Mouse (Mus musculus): ENCODE results near the gene Asdurf. TPM values are rescaled to one million over a fixed set of nuclear protein-coding genes. Genes with fewer than 3 reads are reported as not detected.
"Not testable (repeated sequence)": the region's sequence is repeated elsewhere in the genome, so short reads cannot be mapped to it uniquely, and the experiment has no call there.

The Asdurf gene
- polyA plus RNA-seq (2015; fragmentation: Nextera tagmentation; extraction: Ambion mirVana): 2.2 and 25.1 TPM in 2 replicates

- Histone ChIP-seq H3K36me3 (peaks cover 19% of the 10 kb centered on the region), H3K9ac (peak within 1 kb of the TSS; percentile 88), H3K4me1 (replicated peaks) (peaks cover 10% of the 10 kb centered on the region), H3K4me3 (peak within 1 kb of the TSS; percentile 68), H3K27ac (replicated peaks) (peak within 1 kb of the TSS; percentile 89), H3K9me3 (no peaks in the 10 kb centered on the region), H3K4me2 (peak within 1 kb of the TSS; percentile 59), H3K27me3 (no peaks in the 10 kb centered on the region)
- under 1% methylated on average over 43 of the region's 44 CpGs for WGBS
- peak; percentile 100 for ATAC-seq (ENCODE audit: low read depth)
Measured at GRCm38 (mm10) chr1:53352327-53353261, at the start of gene Asdurf, which contains the start of the genes Gm28551 and Asnsd1. Gene Asdurf (minus strand): TSS chr1:53352619. Gene Gm28551 (minus strand): TSS chr1:53352667. Gene Asnsd1 (minus strand): TSS chr1:53352752.

DNA sequence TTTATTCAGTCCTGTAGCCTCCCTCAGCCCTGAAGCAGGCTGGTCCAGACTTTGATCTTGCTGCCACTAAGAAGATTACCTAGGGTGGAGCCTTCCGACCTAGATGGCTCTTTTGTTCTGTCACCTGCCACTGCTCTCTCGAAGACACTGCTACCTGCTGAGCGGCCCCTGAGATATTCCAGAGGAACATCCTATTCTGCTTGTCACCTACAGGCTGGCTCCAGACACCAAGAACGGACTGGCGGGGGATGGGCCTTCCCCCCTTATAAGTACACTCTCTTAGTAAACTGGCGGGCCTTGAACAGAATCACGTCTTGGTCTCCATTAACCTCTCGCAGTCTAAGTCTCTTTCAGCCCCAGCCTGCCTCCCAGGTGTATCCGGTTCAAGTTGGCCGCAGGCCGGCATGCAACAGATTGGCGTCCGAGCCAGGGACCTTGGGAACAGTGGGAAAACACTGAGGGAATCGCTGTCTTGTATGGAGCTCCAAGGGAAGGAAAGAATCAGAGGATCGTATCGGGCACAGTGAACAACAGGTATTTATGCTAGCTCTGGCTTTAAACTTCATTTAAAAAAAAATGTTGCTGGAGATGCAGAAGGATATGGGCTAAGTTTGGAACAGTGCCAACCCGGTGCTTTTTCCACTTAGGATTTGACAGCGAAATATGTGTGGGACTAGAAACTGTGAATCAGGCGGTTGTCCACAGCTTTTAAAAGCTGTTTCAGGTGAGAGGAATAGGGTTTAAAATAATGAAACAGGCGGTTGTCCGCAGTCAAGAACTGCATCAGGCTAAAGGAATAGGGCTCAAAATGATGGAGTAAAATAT is 41.7 kb upstream of the Asdurf start:
- H3K9ac ChIP-seq; H3K4me3 ChIP-seq; H3K4me1 ChIP-seq (replicated peaks); ATAC-seq (ENCODE audit: low read depth); H3K9me3 ChIP-seq; H3K27me3 ChIP-seq; H3K27ac ChIP-seq (replicated peaks); H3K36me3 ChIP-seq: not testable (repeated sequence)
- H3K4me2 ChIP-seq: peak overlapping the region; percentile 33; the same call in 1 of the 2 replicates
- WGBS: 35% methylated on average over 21 of the region's 21 CpGs

- ATAC-seq (ENCODE audit: low read depth): no peak
- Histone ChIP-seq H3K36me3 (no peaks in the 10 kb centered on the region), H3K9me3 (no peaks in the 10 kb centered on the region), H3K4me1 (replicated peaks) (no peaks in the 10 kb centered on the region), H3K9ac (no peak overlapping the region), H3K27ac (replicated peaks) (no peak overlapping the region), H3K27me3 (no peaks in the 10 kb centered on the region), H3K4me3 (no peak overlapping the region), H3K4me2 (no peak overlapping the region)
- 96% methylated on average over 14 of the region's 14 CpGs for WGBS
Measured at GRCm38 (mm10) chr1:53388762-53389161, 36.3 kb upstream of the Asdurf start.

DNA sequence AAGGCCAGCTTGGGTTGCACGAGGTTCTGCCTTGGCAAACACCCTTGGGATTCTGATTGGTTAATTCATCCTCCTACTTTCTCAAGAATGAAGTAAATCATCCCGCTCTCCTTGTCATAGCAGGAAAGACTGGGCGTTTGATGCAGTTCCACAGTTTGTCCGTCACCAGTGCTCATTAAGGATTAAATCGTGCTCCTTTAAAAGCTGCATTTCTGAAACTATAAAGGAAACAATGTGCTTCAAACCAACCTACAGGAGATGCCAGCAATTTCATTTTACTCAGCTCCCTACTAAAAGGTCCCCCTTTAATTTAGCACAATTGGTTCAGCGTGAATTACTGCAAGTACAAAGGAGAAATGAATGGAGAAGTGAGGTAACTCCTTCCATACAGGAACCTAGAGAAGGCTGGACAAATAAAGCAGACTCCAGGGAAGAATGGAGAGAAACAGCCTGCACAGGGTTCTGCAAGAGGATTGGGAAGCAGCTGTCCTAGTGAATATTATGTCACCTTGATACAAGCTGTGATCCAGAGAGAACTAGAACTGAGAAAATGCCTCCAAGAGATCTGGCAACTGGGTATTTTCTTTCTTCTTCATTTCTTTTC is 31.8 kb upstream of the Asdurf start:
- Histone ChIP-seq H3K4me2 (no peak overlapping the region), H3K9me3 (no peaks in the 10 kb centered on the region), H3K27me3 (no peaks in the 10 kb centered on the region), H3K4me1 (replicated peaks) (no peaks in the 10 kb centered on the region), H3K9ac (no peak overlapping the region), H3K36me3 (no peaks in the 10 kb centered on the region), H3K4me3 (no peak overlapping the region), H3K27ac (replicated peaks) (no peak overlapping the region)
- WGBS: 70% methylated on average over 6 of the region's 6 CpGs
- no peak for ATAC-seq (ENCODE audit: low read depth)

GRCm38 (mm10) chr1:53377731-53378130 is 25.3 kb upstream of the Asdurf start:
- WGBS: 78% methylated on average over 3 of the region's 3 CpGs
- no peaks in the 10 kb centered on the region for H3K27me3 ChIP-seq
- H3K27ac ChIP-seq (replicated peaks): no peak overlapping the region
- ATAC-seq (ENCODE audit: low read depth): no peak
- no peaks in the 10 kb centered on the region for H3K9me3 ChIP-seq
- H3K36me3 ChIP-seq: no peaks in the 10 kb centered on the region
- no peak overlapping the region for H3K4me3 ChIP-seq
- H3K9ac ChIP-seq: no peak overlapping the region
- no peaks in the 10 kb centered on the region for H3K4me1 ChIP-seq (replicated peaks)
- no peak overlapping the region for H3K4me2 ChIP-seq

DNA sequence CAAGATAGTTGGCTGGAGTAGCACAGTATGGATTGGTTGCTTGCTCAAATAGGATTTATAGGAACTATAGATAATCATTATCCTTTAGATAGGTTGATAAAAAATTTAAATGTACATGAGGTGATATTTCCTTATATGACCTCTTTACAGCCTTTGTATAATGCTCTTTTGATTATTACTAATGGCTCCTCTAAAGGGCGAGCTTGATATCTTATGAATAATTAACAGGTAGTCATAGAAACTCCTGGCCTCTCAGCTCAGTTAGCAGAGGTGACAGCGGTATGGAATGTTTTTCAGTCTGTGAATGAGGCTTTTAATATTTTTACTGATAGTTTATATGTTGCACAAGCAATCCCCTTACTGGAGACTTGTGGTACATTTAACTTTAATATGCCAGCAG is 23.5 kb upstream of the Asdurf start:
- not testable (repeated sequence) for H3K4me1 ChIP-seq (replicated peaks); H3K4me2 ChIP-seq; ATAC-seq (ENCODE audit: low read depth); H3K9ac ChIP-seq; H3K9me3 ChIP-seq; H3K36me3 ChIP-seq; H3K4me3 ChIP-seq; H3K27ac ChIP-seq (replicated peaks); H3K27me3 ChIP-seq
- WGBS: 69% methylated on average over 2 of the region's 2 CpGs

- ATAC-seq (ENCODE audit: low read depth): no peak
- no peak overlapping the region for H3K9ac ChIP-seq
- no peaks in the 10 kb centered on the region for H3K4me1 ChIP-seq (replicated peaks)
- no peak overlapping the region for H3K4me2 ChIP-seq
- no peaks in the 10 kb centered on the region for H3K27me3 ChIP-seq
- no peaks in the 10 kb centered on the region for H3K36me3 ChIP-seq
- no peak overlapping the region for H3K4me3 ChIP-seq
- no peaks in the 10 kb centered on the region for H3K9me3 ChIP-seq
- no peak overlapping the region for H3K27ac ChIP-seq (replicated peaks)
Measured at GRCm38 (mm10) chr1:53358988-53359387, 6.6 kb upstream of the Asdurf start.

DNA sequence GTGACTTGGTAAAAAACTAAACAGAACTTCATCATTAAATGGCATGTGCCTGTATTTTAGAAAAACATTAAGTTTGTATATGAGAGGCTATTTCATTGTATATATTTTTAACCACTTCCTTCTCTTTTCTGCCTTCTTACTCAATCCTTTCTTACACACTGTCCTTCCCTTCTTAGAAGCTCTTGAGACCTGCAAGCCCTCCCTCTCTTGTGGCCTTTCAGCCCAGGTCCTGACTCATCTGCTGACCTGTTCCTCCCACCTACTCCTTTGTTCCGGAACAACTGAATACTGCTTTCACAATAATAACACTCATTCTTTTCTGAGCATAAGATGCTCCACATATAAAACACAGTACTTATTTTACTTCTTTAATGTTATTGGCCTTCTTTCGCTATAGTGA is 11.3 kb downstream of the Asdurf start:
- WGBS: 97% methylated on average over 2 of the region's 2 CpGs

DNA sequence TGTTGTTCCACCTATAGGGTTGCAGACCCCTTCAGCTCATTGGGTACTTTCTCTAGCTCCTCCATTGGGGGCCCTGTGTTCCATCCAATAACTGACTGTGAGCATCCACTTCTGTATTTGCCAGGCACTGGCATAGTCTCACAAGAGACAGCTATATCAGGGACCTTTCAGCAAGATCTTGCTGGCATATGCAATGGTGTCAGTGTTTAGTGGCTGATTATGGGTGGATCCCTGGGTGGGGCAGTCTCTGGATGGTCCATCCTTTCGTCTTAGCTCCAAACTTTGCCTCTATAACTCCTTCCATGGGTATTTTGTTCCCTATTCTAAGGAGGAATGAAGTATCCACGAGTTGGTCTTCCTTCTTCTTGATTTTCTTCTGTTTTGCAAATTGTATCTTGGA is 15.0 kb downstream of the Asdurf start:
- not testable (repeated sequence) for H3K27me3 ChIP-seq; H3K4me2 ChIP-seq; ATAC-seq (ENCODE audit: low read depth); H3K4me3 ChIP-seq; H3K27ac ChIP-seq (replicated peaks); H3K4me1 ChIP-seq (replicated peaks); H3K9ac ChIP-seq
- H3K9me3 ChIP-seq: peaks cover 18% of the 10 kb centered on the region
- 73% methylated on average over 2 of the region's 2 CpGs for WGBS
- H3K36me3 ChIP-seq: peaks cover 23% of the 10 kb centered on the region

More for the DNA sequence above, 11.3 kb downstream of the Asdurf start:
- H3K36me3 ChIP-seq: peaks cover 52% of the 10 kb centered on the region
- H3K4me3 ChIP-seq: no peak overlapping the region
- no peak for ATAC-seq (ENCODE audit: low read depth)
- no peak overlapping the region for H3K9ac ChIP-seq
- H3K4me2 ChIP-seq: no peak overlapping the region
- no peak overlapping the region for H3K27ac ChIP-seq (replicated peaks)
- no peaks in the 10 kb centered on the region for H3K4me1 ChIP-seq (replicated peaks)
- no peaks in the 10 kb centered on the region for H3K27me3 ChIP-seq
- peaks cover 20% of the 10 kb centered on the region for H3K9me3 ChIP-seq

- Histone ChIP-seq H3K27me3 (no peaks in the 10 kb centered on the region), H3K4me2 (no peak overlapping the region), H3K4me1 (replicated peaks) (no peaks in the 10 kb centered on the region), H3K4me3 (no peak overlapping the region), H3K36me3 (peaks cover 3% of the 10 kb centered on the region), H3K27ac (replicated peaks) (no peak overlapping the region), H3K9ac (no peak overlapping the region), H3K9me3 (peaks cover 1% of the 10 kb centered on the region; the same call in 1 of the 2 replicates)
- ATAC-seq (ENCODE audit: low read depth): no peak
Measured at GRCm38 (mm10) chr1:53335465-53335864, 17.0 kb downstream of the Asdurf start.

- H3K4me2 ChIP-seq; H3K4me1 ChIP-seq (replicated peaks); H3K27me3 ChIP-seq; ATAC-seq (ENCODE audit: low read depth); H3K4me3 ChIP-seq; H3K9me3 ChIP-seq; H3K9ac ChIP-seq; H3K36me3 ChIP-seq; H3K27ac ChIP-seq (replicated peaks): not testable (repeated sequence)
- WGBS: 89% methylated on average over 5 of the region's 5 CpGs
Measured at GRCm38 (mm10) chr1:53333527-53333926, 18.9 kb downstream of the Asdurf start.

Measured in neural tube, embryonic 13.5 days (tissue).